Mouse (Mus musculus) heart, adult 2 months (tissue): Measurements from ENCODE around the gene Mtch2. TPM values are rescaled to one million over a fixed set of nuclear protein-coding genes. Genes with fewer than 3 reads are reported as not detected.
A peak's percentile ranks its signal among the peaks of the same experiment; 100 is the strongest.

ENCODE experiments used
- DNase-seq, 2 experiments: peaks; one replicate each; pipeline ENCODE4 v3.0.0; 2021
- H3K27ac ChIP-seq: fragments of 200-600 bp; 2 replicates; pipeline ENCODE4 v1.8.1; 2022
- H3K27me3 ChIP-seq: fragments of 200-500 bp; 2 replicates; pipeline ENCODE4 v1.6.1; 2012; ENCODE audit warnings: mild to moderate bottlenecking, low read length, inconsistent platforms, mixed read lengths; ENCODE audit not compliant: control insufficient read depth, insufficient read depth
- H3K36me3 ChIP-seq: fragments of 200-500 bp; 2 replicates; pipeline ENCODE4 v1.6.1; 2012; ENCODE audit warnings: low read length, inconsistent platforms; ENCODE audit not compliant: control insufficient read depth, insufficient read depth
- H3K4me1 ChIP-seq: fragments of 200-500 bp; 2 replicates; pipeline ENCODE4 v1.6.1; 2011; ENCODE audit warnings: low read length; ENCODE audit not compliant: control insufficient read depth, insufficient read depth
- H3K4me3 ChIP-seq: fragments of 200-600 bp; 2 replicates; pipeline ENCODE4 v1.8.1; 2022
- H3K79me2 ChIP-seq: fragments of 200-500 bp; replicated peaks from 2 replicates; pipeline ENCODE4 v1.6.1; 2012; ENCODE audit warnings: mild to moderate bottlenecking, inconsistent platforms, low read length, moderate library complexity, mixed read lengths; ENCODE audit not compliant: control insufficient read depth, insufficient read depth
- H3K9ac ChIP-seq: fragments of 200-500 bp; 2 replicates; pipeline ENCODE4 v1.6.1; 2012; ENCODE audit warnings: low read depth, mild to moderate bottlenecking, control low read depth, inconsistent platforms, low read length, mixed read lengths
- CTCF ChIP-seq: fragments of 200-600 bp; IDR thresholded peaks from 2 replicates; pipeline ENCODE4 v1.8.1; 2022; ENCODE audit warnings: antibody characterized with exemption, mild to moderate bottlenecking, moderate library complexity
- EP300 ChIP-seq: fragments of 200-500 bp; IDR thresholded peaks from 2 replicates; pipeline ENCODE4 v1.6.1; 2011; ENCODE audit warnings: low read depth, low read length, control low read depth; ENCODE audit not compliant: insufficient read depth
- POLR2A ChIP-seq: fragments of 200-500 bp; IDR thresholded peaks from 2 replicates; pipeline ENCODE4 v1.6.1; 2011; ENCODE audit warnings: mild to moderate bottlenecking, low read depth, low read length, control low read depth; ENCODE audit not compliant: insufficient read depth
- WGBS: fragments of 180-500 bp; shearing (Covaris S2); methylation state at CpG from one replicate; pipeline ENCODE4 v1.1.7; 2018; 5-methylcytosine and 5-hydroxymethylcytosine counted together
- intact Hi-C: fragments of 180-260 bp; cut with DNase I; formaldehyde crosslinking; loops from one replicate; pipeline ENCODE4 v1.15.1; 2025
- polyA plus RNA-seq: library from polyadenylated mRNA; depleted of rRNA; stranded (reverse); fragments of >200 nt; gene quantifications from 2 replicates; pipeline ENCODE4 v1.2.3, GENCODE M21; 2012
- total RNA-seq, 2 experiments: library from RNA; stranded (reverse); gene quantifications; 2 replicates each; pipeline ENCODE4 v1.2.3; 2021

Gene Mtch2
- total and polyA plus RNA-seq, 3 experiments, result 137 to 197 (median 171) TPM

- Histone ChIP-seq H3K36me3 (peaks cover 10% of the 10 kb centered on the region), H3K9ac (no peak overlapping the region), H3K27me3 (no peaks in the 10 kb centered on the region), H3K79me2 (no peaks in the 10 kb centered on the region), H3K27ac (peak overlapping the region; percentile 93), H3K4me3 (peak overlapping the region; percentile 78), H3K4me1 (peaks cover 2% of the 10 kb centered on the region; the same call in 1 of the 2 replicates)
- DNase-seq, result peak in 1 of 2 experiments; percentile 14
- 49% methylated on average over 6 of the region's 6 CpGs for WGBS
- TF ChIP-seq CTCF (no peak), EP300 (no peak), POLR2A (no peak)
- intact Hi-C loops, result loop anchor here (5.0 kb wide), 3 partner anchors 56 to 1211 kb away; partner anchors contain the start of genes Fnbp4, Kbtbd4 and Ndufs3
Observed at GRCm38 (mm10) chr2:90846171-90846570, 784 bp upstream of the Mtch2 start.

DNA sequence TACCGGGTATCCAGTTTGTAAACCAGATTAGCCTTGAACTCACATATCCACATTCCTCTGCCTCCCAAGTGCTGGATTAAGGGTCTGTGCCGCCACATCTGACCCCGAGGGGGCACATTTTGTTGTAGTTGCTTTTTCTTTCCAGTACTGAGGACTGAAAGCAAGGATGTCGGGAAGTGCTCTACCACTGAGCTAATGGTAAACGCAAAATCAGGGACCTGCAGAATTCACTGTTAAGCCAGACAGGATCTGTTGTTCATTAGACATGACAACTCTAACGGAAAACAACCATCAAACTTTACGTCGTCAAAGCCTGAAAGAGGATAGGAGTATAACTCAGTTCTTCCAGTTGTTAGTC lies 379 bp upstream of the Mtch2 start:
- Histone ChIP-seq H3K9ac (peak overlapping the region; percentile 54), H3K4me1 (peaks cover 2% of the 10 kb centered on the region; the same call in 1 of the 2 replicates), H3K4me3 (peak overlapping the region; percentile 78), H3K27me3 (no peaks in the 10 kb centered on the region), H3K27ac (peak overlapping the region; percentile 93), H3K79me2 (no peaks in the 10 kb centered on the region), H3K36me3 (peaks cover 10% of the 10 kb centered on the region)
- intact Hi-C loops, result loop anchor here (5.0 kb wide), 3 partner anchors 56 to 1211 kb away; partner anchors contain the start of genes Fnbp4, Kbtbd4 and Ndufs3
- DNase-seq, result no peak
- 2% methylated on average over 8 of the region's 8 CpGs for WGBS
- TF ChIP-seq EP300, result no peak
- TF ChIP-seq CTCF, result 0 out of 2 replicates have a peak, but pooled peaks have one; percentile 9

DNA sequence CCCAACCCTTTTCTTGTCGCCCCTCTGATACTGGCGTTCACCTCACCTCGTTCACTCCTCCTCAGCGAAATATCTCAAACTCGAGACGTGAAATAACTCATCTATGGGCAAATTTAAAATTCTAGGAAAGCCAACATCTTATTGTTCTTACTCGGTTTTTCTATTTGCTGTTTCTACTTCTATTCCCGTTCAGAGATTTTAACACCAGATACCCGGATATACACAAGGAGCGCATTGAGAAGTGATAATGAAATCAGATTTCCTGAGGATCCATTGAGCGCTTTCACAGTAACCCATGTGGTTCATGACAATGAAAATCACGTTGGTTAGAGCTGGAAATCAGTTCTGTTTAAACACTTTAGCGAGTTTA lies 711 bp downstream of the Mtch2 start:
- peak overlapping the region; percentile 71 for H3K9ac ChIP-seq
- H3K36me3 ChIP-seq, result peaks cover 10% of the 10 kb centered on the region
- no peak for TF ChIP-seq POLR2A
- TF ChIP-seq EP300, result no peak
- H3K27ac ChIP-seq, result peak overlapping the region; percentile 89
- peaks cover 2% of the 10 kb centered on the region; the same call in 1 of the 2 replicates for H3K4me1 ChIP-seq
- H3K4me3 ChIP-seq, result peak overlapping the region; percentile 78
- no peaks in the 10 kb centered on the region for H3K79me2 ChIP-seq
- DNase-seq, result no peak
- 1% methylated on average over 13 of the region's 13 CpGs for WGBS
- no peaks in the 10 kb centered on the region for H3K27me3 ChIP-seq
- intact Hi-C loops, result loop anchor here (5.0 kb wide), 3 partner anchors 55 to 1210 kb away; partner anchors contain the start of genes Fnbp4, Kbtbd4 and Ndufs3

GRCm38 (mm10) chr2:90848331-90848730 lies 1.4 kb downstream of the Mtch2 start:
- peaks cover 13% of the 10 kb centered on the region for H3K36me3 ChIP-seq
- peak overlapping the region; percentile 78; the same call in 1 of the 2 replicates for H3K4me3 ChIP-seq
- TF ChIP-seq POLR2A, result no peak
- TF ChIP-seq EP300, result no peak
- no peak for TF ChIP-seq CTCF
- no peak overlapping the region for H3K9ac ChIP-seq
- H3K27ac ChIP-seq, result no peak overlapping the region
- no peaks in the 10 kb centered on the region for H3K79me2 ChIP-seq
- no peaks in the 10 kb centered on the region for H3K27me3 ChIP-seq
- 84% methylated on average over 5 of the region's 5 CpGs for WGBS
- intact Hi-C loops, result loop anchor here (5.0 kb wide), 3 partner anchors 54 to 1209 kb away; partner anchors contain the start of genes Fnbp4, Kbtbd4 and Ndufs3
- no peak for DNase-seq
- peaks cover 2% of the 10 kb centered on the region; the same call in 1 of the 2 replicates for H3K4me1 ChIP-seq

DNA sequence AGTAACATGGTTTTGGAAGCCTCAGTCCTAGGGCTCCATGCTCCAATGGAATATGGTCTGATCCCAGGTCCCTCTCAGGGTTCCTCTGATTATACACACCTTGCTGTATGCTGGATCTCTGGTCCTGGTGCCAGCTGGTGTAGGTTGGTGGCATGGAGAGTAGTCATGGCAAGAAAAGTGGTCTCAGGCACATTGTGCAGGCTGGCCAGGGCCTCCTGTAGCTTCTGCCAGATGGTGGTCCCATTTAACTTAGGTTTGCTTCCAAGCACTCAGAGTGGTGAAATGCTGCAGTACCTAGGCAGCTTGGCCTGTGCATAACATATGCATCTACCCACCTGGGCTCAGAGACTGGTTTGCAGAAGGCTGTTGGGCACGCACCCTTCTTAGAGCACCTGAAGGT lies 3.4 kb downstream of the Mtch2 start:
- Histone ChIP-seq H3K27me3 (no peaks in the 10 kb centered on the region), H3K9ac (no peak overlapping the region), H3K4me3 (no peak overlapping the region), H3K36me3 (peaks cover 14% of the 10 kb centered on the region), H3K79me2 (no peaks in the 10 kb centered on the region; the same call in 1 of the 2 replicates), H3K27ac (no peak overlapping the region), H3K4me1 (peaks cover 2% of the 10 kb centered on the region; the same call in 1 of the 2 replicates)
- DNase-seq, result no peak
- TF ChIP-seq POLR2A, result no peak
- TF ChIP-seq EP300, result no peak
- TF ChIP-seq CTCF, result no peak
- WGBS, result 97% methylated on average over 1 of the region's 1 CpGs
- intact Hi-C loops, result no loop called here

GRCm38 (mm10) chr2:90861486-90861885 lies 14.5 kb downstream of the Mtch2 start:
- Histone ChIP-seq H3K27me3 (no peaks in the 10 kb centered on the region), H3K4me3 (no peak overlapping the region), H3K36me3 (peaks cover 2% of the 10 kb centered on the region), H3K79me2 (no peaks in the 10 kb centered on the region), H3K27ac (no peak overlapping the region), H3K4me1 (no peaks in the 10 kb centered on the region), H3K9ac (no peak overlapping the region)
- intact Hi-C loops, result no loop called here
- no peak for DNase-seq
- 94% methylated on average over 2 of the region's 2 CpGs for WGBS
- TF ChIP-seq EP300 (no peak), CTCF (no peak), POLR2A (no peak)
